Mouse (Mus musculus) urinary bladder, postnatal 14 days (tissue): ENCODE measurements around the gene Marveld3.

Experiments
- DNase-seq: peaks from one replicate; pipeline ENCODE4 v3.0.0; 2021; ENCODE audit warnings: low spot score

The Marveld3 gene

DNA sequence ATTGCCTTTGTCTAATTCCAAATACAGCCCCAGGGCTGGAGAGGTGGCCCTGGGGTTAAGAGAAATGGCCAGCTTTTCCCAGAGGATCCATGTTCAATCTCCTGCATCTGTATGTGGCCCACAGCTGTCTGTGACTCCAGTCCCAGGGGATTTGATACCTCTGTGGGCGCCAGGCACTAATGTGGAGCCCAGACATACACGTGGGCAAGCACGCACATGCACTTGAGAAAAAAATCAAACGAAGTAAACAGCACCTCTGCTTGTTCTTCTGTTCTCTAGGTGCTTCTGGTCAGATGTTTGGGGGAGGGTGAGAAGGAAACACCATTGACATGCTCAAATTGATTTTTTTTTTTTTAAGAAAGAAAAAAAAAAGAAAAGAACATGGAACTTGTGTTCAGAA lies 2.1 kb upstream of the Marveld3 start:
- no peak for DNase-seq

DNA sequence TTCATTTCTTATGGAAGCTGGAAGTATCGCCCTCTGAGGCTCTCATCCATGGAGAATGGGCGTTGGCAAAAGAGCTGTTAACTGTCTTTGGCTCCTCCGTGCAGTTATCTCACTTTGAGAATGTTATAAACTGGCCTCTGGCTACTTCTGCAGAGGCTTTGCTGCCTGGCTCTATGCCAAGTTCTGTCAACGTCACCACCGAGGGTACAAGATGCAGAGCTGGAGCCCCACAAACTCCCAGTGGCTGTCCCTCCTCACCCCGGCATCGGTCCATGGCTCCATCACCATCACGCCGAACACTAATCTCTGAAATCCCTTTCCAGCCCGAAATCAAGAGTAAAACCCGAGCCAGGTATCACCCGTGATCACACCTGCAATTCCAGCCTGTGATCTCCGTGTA lies 1.4 kb upstream of the Marveld3 start:
- no peak for DNase-seq

DNA sequence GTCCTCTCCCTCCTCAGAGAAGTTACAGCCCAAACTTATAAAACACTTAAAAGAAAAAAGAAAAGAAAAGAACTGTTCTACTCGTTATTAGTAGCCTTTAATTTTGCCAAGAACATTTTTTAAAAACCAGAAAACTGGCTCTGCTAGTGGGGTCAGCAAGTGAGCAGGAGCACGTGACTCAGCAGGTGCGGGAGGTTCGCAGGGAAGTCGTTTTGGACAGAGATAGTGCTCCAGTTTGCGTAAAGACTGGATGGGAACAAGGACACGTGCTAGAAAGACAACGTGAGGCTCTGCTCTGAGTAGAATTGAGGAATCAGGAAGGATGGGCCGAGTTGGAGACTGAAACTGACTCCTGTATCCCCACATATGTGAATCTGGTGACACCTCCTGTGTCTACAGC lies 893 bp upstream of the Marveld3 start:
- no peak for DNase-seq

DNA sequence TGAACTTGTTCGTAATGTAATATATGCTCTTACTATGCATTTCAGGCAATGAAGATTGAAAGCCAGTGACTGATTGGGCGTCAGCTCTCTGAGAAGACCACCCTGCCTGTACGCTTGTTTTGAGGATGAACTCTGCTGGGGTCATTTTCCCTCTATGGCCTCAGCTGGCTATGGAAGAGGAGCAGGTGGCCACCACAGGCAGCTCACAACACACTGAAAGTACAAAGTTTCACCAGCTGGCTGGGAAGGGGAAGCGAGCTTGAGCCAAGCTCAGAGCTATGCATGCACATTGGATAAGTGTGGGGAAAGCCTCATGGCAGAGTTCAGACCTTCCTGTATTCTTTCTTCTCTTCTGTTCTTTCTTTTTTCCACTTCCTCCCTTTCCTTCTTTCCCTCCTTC lies 2.9 kb downstream of the Marveld3 start:
- no peak for DNase-seq

DNA sequence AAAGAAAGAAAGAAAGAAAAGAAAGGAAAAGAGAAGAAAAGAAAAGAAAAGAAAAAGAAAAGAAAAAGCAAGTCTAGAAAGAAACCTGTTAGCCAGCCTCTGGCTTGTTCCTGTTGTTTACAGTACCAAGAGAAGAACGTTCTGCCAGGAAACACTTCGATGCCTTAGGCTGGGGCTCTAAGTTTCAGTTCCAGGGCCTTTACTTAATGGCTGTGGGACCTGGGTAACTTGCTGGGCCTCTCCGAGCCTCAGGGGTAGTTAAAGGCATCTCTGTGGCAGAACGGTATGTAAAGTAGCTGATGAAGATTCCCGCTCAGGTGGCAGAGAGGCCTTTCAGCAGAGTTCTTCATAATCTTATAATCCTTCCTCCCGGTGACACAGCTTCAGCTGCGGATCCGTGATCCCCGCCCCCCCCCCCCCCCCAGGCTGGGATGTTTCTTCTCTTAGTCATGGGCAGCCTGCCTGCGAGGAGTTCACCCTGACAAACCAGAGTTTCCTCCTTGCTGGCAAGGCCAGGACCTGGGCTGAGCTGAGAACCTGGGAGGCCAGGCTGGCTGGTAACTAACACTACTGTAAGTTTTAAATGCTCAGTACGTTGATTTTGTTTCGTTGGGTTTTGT lies 3.9 kb downstream of the Marveld3 start:
- peak; percentile 78 for DNase-seq

DNA sequence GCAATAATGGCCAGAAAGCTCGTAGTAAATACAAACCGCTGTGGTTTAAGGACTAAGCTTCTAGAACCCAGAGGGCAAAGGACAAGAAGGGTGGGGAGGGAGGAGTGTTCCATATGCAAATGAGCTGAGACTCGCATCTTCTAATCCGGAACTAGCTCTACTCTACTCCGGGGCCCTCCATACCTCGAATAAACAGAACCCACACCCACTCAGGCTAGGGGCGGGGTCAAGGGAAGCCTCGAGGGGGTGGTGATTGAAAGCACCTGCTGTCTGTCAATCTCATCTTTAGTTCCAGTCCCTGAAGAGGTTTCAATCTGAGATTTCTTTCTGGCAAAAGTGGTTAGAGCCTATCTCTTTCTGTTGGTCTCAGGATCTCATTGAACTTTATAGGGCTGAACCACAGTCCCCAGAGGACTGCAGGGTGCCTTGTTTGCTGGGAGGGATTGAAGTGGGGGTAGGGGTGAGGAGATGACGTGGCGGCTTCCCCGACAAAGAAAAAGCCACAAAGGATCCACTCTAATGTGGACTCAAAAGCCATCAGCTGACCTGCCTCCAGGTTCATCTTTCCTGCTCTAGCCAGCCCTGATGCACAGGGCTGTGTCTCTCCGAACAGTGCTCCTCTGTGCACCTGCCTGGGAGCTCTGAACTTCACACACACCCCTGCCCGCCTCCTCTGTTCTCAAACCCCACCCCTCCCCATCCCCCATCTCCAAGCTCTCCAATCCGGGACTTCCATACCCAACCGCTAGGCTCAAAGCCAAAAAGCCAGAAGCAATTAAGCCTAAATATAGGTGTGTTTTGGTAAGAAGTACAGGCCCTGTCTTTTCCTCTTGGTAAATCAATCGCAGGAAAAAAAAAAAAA lies 4.6 kb downstream of the Marveld3 start:
- no peak for DNase-seq

DNA sequence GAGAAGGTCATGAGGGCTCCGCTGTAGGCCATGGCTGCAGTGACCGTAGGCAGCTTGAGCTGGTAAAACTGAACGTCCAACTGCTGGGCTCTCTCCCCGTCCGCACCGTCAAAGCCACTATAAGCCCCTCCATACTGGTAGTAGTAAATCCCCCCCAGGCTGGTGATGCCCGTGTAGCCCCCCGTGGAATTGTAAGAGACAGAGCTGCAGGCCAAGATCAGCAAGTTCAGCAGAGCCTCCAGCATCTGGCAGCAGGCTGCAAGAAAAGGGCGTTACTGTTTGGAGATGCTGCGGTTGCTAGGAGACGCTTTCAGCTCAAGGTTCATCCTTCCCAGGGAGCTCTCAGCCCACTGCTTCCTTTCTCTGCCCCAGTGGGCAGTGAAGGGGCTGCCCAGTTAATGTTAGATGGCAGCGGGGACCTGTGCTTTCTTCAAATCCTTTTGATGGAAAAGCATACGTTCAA lies 7.5 kb downstream of the Marveld3 start:
- DNase-seq: no peak

DNA sequence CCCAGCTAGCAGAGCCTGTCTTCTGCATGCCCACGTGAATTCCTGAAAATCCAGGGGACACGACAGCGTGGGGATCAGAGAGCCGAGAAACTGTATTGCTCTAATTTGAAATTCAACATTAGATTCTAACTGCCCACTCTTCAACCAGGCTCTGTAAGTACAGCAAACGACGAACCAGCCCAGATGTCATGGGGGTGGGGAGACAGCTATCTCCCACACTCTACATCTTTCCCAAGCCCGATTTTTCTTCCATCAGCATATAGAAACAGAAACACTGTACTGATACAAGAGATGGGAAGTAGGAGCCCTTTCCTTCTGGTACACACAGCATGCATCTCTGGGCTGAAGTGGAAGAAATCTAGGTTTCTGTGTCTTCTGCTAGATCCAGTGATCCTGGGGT lies 9.8 kb downstream of the Marveld3 start:
- DNase-seq: no peak

DNA sequence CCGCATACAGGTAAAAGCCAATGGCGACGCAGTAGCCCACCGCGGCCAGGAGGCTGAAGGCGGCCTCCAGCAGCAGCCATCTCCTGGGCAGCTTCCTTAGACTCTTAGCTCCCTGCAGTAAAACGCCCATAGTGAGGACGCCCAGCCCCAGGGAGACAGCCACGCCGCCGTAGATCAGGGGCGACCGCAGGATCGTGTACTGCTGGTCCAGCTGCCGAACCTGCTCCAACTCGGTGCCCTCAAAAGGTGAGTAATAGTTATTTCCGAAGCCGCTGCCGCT lies 13.8 kb downstream of the Marveld3 start:
- no peak for DNase-seq

DNA sequence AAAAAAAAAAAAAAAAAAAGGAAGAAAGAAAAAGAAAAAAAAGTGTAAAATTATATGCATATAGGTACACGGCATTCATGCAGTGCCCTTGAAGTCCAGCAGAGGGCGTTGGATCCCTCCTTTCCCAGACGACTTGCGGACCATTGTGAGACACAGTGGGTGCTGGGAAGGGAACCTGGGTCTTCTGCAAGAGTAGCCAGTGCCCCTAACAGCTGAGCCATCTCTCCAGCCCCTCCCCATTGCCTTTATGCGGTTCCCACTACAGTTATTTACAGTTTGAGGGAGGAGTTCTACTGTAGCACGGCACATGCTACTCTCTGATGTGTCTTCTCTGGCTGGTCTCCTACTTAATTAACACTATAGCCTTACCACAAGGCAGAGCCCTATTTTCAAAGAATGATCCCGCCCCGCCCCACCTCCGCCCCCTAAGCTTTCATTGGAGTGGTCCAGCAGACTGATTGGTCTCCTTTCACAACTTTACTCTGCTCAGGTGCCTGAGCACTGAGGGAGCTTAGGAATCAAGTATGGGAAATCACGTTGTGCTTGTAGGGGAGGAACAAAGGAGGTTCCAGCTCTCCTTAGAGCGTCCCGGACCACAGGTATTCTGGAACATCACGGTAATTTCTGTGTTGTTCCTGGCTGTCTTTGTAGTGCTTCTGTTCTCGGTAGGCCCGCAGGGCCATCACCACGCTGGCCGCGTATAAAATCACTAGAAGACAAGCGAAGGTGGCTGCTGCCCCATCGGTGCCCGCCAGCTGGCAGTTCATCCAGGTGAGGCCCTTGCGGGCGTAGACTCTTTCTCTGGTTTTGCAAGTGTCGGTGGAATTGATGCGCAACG lies 14.3 kb downstream of the Marveld3 start:
- peak; percentile 45 for DNase-seq

DNA sequence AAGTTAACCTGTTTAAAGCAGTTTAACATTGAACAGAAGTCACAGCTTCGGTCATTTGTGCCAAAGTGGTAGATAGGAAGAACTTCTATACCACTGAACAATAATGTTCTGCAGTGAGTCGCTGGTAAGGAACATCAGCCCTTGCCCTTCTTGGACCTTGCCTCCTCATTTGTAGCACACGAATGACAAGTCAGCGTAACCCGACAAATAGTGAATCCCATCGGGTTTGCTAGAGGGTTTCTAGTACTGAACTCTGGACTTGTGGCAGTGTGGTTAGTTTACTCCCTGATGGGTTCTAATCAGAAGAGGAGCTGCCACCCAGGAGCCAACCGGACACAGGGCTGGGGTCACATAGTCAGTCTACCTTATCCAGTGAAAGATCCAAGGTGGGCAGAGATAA lies 15.7 kb downstream of the Marveld3 start:
- DNase-seq: no peak

DNA sequence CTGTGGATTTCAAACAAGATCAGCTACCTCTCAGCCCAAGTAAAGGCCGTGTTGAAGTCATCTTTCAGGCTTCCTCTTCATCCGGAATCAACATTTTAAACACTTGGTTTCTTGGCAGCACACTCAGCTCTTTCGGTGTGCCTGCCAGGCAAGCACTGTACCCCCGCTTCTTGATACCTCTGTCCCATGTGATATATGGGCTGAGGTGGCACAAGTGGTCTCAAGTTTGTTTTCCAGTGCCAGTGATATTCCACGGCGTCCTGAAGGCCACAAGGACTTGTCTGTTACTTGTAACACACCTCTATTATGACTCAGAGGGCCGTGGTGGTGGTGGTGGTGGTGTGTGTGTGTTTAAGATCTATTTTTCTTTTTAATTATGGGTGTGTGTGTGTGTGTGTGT lies 16.3 kb downstream of the Marveld3 start:
- DNase-seq: no peak

DNA sequence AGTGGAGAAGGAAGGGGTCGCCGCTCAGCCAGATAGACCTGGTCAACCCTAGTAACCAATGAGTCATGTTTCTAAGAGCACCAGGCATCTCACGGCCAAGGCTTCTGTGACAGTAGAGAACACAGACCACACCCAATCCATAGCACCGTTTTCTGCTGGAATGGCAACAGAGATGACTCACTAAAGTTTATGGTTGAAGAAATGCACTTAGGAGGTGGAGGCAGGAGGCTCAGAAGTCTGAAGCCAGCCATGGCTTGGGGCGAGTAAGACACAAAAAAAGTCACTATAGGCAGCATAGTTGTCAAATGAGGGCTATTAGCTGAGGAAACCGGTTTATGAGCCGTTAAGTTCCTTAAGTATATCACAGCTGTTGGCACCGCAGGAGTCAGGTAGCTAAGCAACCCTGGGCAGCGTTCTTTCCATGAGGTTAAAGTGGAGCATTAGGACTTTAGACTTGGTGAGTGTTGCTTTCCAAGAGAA lies 16.8 kb downstream of the Marveld3 start:
- DNase-seq: no peak

DNA sequence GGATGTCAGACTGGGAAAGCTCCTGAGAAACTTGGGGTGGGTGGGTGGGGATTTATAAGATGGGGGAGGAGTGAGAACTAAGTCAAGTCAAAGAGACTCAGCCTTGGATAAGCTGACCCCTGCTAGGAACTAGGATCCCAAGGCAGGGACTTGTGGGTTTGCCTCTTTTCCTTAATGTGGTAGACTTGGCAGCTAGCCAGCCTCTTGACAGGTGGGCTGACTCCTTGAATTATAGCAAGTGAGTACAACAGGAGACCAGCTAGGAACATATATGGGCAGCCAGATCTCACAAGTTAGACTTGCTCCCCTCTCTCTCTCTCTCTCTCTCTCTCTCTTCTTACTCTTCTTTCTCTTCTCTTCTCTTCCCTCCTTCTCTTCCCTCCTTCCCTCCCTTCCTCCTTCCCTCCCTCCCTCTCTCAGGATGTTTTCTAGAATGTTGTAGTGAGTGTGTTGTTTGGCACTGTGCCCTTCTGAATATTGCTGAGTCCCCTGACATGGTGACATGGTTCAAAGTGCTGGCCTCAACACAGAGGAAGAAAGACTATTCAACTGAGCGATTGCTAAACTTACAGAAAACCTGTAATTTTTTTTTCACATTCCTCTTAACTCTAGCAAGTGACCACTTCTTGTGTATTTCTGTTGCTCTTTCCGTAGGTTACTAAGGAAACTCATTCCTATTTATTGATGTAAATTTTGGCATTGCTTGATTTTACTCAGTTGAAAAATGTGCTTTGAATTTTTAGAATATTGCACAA lies 20.2 kb downstream of the Marveld3 start:
- DNase-seq: no peak

DNA sequence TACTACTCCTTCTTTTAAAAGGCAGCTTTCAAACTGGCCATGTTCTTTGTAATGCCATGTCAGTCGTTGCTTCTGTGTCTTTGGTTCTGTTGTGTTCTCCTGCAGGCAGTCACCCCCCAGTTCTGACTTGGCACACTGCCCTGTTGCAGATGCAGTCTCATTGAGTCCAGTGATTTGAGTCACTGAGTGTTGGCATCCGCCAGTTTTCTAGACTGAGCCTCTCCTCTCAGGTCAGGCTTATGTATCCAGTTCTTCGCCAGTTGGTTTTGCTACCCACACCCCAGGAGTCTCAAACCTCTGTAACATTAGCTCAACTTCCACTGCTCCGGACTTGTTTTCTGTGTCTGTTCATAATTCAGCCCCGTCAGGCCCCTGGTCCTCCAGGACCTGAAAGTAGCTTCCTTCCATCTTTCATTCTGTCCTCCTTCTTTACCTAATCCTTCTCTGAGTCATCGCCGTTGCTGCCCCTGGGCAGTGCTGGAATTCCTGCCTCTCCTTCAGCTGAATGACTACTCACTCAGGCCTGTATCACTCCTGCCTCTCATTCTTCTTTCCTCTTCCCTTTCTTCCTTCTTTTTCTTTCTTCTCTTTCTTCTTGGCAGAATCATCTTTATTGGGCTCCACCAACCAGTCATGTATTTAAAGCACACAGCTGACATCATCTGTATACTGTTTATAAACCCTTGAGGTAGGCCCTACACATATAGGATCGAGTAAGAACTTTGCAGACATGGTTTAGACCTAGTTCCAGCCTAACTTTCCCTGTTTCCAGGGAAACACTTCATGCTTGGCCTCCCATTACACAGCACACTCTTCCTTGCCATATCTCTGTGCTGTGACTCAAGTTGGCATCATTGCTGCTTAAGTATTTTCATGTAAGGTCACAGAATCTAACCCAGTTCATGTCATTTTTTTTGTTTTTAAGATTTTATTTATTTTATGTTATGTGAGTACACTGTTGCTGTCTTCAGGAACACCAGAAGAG lies 41.3 kb downstream of the Marveld3 start:
- peak; percentile 15 for DNase-seq

DNA sequence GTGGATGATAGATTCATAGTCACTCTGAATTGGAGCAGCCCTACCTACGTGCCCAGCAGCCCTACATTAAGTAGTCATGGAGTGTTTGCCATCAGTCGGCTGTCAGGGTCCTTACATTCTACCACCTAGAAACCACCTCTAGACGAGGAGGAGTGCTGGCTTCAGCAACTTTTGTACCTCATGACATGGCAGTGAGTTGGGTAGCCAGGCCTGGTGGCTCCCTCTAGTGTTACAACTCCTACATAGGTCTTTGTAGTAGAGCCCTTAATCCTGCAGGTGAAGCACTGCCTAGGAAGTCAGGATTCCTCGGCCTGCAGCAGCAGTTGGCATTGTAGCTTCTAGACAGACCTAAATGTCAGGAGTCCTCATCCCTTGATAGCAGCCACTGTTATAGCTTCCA lies 44.7 kb downstream of the Marveld3 start:
- peak; percentile 50 for DNase-seq

DNA sequence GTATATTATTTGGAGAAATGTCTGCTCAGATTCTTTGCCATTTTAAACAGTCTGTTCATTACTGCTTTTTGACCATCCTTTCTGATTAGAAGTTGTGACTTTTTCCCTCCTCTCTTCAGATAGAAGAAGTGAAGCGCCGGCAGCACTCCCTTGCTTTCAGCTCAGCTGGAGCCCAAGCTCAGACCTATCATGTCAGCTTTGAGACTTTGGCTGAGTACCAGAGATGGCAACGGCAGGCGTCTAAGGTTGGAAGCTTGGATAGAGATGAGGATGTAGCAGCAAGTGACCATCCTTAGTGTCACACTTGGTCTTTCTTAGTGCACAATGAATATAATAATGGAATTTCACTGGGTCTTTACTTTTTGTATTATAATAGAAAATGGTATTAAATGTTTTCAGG lies 54.6 kb downstream of the Marveld3 start:
- no peak for DNase-seq

DNA sequence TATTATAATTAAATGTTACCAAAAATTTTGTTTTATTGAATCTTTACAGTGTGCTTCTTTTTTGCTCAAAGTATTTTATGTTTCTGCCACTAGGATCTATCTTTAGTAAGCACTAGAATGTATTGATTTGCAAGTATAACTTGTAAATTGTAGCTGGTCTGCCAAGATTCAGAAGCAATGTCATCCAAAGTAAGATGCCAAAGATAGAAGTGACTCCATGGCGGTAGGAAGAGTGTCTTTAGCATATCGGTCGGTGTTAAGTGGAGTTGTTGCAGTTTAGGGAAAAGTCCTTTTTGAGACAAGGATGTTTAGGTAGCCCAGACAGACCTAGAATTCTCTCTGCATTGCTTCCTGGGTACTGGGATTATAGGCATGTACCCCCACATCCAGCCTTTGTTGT lies 55.1 kb downstream of the Marveld3 start:
- no peak for DNase-seq

DNA sequence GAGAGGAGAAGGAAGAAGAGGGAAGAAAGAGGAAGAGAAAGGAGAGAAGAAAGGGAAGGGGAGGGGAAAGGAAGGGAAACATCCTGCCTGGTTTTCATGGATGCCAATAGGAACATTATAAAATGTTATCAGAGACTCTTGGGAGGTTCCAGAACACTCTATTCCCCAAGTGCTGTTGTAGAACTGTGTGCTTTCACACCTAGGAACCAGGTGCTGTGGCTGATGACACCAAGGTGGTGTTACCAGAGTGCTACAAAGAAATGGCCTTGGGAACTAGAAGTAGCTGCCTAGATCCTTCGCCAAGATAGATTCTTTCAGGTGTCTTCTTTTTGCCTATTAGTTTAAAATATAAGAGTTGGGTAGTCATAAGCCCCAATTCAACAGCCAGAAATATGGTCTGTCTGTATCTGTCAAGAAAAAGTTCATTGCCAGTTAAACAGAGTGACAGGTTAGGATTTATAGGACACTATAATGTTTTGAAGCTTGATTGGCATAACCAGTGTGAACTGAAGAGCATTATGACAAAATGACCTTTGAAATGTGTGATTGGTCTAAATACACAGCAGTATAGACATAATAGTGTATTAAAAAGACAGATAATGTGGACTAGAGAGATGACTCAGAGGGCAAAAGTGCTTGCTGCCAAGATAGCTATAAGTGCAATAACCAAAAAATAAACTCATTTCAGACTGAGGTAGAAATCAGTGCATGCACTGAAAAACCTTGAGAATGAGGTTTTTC lies 56.9 kb downstream of the Marveld3 start:
- DNase-seq: no peak

DNA sequence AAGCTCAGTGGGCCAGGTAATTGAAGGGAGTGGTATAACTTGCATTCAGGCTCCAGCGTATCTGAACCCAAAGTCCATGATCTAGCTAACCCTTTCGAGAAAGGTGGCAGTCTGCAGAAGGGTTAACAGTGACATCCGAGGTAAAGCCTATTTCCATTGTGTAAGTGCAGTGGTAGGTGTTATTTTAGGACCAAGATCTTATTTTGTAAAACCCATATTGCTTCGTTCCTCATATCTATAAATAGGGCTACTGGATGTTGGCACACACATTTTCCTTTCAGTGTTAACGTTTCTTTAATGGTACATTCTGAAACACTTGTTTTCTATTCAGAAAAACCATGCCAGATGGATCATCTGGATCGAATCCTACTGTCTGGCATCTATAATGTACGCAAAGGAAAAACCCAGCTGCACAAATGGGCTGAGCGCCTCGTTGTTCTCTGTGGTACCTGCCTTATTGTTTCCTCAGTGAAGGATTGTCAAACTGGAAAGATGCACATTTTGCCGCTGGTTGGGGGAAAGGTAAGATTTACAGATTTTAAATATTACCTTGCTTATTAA lies 58.0 kb downstream of the Marveld3 start:
- DNase-seq: no peak
